Mouse (Mus musculus): Measurements from ENCODE around the gene Zfp382. TPM values are rescaled to one million over a fixed set of nuclear protein-coding genes. Genes with fewer than 3 reads are reported as not detected.

Zfp382 gene
- 0.92 and 1.9 TPM in 2 replicates for polyA plus RNA-seq (2012; rRNA removed)

DNA sequence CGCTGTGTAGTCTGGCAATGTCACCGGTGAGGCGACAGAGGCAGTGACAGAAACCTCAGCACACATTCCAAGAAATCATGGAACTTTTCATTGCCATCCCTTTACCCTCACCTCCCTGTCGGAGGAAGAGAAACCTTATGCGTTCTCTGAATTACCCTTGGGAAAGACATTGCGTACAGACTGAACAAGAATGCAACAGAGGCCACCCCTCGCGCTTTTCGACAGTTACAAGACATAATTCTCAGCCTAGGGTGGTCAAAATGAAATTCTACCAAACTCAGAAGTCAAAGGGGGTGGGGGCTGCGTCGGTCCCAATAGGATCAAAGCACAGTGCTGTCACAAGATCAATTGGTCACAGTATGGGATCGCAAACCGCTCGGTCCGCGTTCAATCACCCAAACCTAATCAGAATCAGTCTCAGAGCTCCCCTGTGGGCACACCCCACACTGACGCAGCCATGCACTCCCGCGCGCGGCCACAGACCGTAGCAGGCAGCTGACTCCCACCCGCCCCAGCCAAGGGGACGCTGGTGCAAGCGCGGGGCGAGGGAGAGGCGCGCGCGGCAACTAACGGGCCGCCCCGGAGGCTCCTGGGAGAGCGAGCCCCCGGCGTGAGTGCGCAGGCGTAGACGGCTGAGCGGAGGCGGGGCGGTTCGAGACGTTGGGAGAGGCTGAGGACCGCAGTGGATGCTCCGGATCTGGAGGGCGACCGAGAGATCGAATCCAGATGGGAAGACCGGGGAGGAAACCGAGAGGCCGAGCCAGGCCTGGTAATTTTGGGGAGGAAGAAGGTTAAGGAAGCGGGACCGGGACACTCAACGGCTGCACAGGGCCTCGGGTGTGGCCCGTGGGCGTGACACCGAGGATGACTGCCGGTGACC is at the start of gene Zfp382:
Zfp382 (plus strand) TSS at position 635 of the 880 bp plus-strand sequence.
- TF ChIP-seq CTCF (IDR thresholded peaks at IDR 0.05; ENCODE audit: extremely low read depth, insufficient read depth, insufficient read length, insufficient replicate concordance) (no peak), POLR2A (IDR thresholded peaks at IDR 0.05; ENCODE audit: low read depth, low read length) (peak; percentile 24; the same call in 1 of the 2 replicates)
- under 1% methylated on average over 61 of the region's 61 CpGs for WGBS
- Histone ChIP-seq H3K36me3 (ENCODE audit: control insufficient read depth, insufficient read depth, low read length) (no peaks in the 10 kb centered on the region), H3K27me3 (ENCODE audit: control insufficient read depth, insufficient read depth, low read length) (no peaks in the 10 kb centered on the region), H3K4me3 (ENCODE audit: extremely low read depth, insufficient read depth, insufficient read length) (peak within 1 kb of the TSS; percentile 77), H3K27ac (ENCODE audit: insufficient read depth, low read length) (peak within 1 kb of the TSS; percentile 53; the same call in 1 of the 2 replicates), H3K4me1 (ENCODE audit: control insufficient read depth, insufficient read depth, insufficient read length) (no peaks in the 10 kb centered on the region)
- peak; percentile 70 to 90 for DNase-seq (ENCODE audit: low read depth in 1 of 2, low spot score in 2 of 2)

DNA sequence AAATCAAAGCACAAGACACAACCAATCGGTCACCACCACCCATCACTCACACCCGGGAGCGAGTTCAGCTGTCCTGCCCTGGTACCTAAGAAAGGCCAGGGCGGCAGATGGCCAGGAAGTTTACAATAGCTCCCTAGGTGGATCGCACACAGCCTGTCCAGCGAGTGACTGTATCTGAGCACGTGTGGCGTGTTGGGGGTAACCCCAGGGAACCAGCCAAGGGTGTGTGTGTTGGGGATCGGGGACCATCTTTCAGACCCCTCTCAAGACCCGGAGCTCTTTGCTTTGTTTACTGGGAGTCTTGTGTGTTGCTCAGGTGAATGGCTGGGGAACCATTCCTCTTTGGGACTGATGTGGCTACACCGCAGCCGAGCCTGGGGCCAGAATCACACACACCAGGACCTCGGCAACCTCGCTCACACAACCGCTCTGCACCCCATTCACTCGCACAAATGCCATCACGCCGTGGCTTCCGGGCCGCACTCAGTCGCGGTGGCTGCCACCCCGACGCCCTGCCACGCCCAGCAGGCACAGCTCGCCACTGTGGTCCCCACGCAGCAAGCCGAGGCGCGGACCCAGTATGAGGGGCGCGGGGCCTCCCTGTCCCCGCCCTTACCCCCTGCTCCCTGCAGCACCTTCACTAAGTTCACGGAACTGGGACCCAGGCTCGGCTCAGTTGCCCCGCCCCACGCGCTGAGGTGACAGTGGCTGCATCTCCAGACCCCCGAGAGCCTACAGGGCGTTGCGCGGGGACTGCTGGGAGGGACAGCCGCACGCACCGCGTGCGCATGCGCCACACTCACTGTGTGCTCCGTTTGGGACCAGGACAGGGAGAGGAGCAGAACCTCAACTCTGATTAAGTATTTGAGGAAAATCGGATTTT is 49.4 kb upstream of the Zfp382 start, which contains the start of gene Zfp82:
Zfp82 (minus strand) TSS at position 755 of the 883 bp plus-strand sequence.
- TF ChIP-seq CTCF (IDR thresholded peaks at IDR 0.05; ENCODE audit: extremely low read depth, insufficient read depth, insufficient read length, insufficient replicate concordance) = no peak
- peak; percentile 52 for TF ChIP-seq POLR2A (IDR thresholded peaks at IDR 0.05; ENCODE audit: low read depth, low read length)
- H3K4me3 ChIP-seq (ENCODE audit: extremely low read depth, insufficient read depth, insufficient read length) = peak within 1 kb of the TSS; percentile 99
- H3K4me1 ChIP-seq (ENCODE audit: control insufficient read depth, insufficient read depth, insufficient read length) = peaks cover 2% of the 10 kb centered on the region; the same call in 1 of the 2 replicates
- H3K27me3 ChIP-seq (ENCODE audit: control insufficient read depth, insufficient read depth, low read length) = no peaks in the 10 kb centered on the region
- H3K27ac ChIP-seq (ENCODE audit: insufficient read depth, low read length) = peak within 1 kb of the TSS; percentile 86
- 1% methylated on average over 50 of the region's 50 CpGs for WGBS
- peak in 1 of 2 experiments; percentile 82 for DNase-seq (ENCODE audit: low read depth in 1 of 2, low spot score in 2 of 2)
- H3K36me3 ChIP-seq (ENCODE audit: control insufficient read depth, insufficient read depth, low read length) = peaks cover 5% of the 10 kb centered on the region

DNA sequence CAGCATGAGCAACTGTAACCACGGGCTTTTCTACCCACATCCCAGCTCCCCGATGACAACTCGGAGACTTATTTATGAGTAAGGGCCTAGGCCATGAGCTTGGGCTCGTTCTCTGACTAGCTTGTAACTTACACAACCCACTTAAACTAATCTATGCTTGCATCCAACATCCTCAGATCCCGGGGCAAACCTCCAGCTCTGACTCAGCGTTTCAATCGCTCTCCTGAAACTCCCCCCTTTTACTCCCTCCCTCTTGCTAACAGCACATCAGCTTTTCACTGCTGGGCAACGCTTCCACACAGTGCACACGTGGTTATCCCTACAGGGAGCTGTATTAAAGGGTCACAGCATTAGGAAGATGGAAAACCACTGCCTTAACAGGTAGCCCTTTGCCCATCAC is 35.2 kb upstream of the Zfp382 start:
- H3K27ac ChIP-seq (ENCODE audit: insufficient read depth, low read length) = no peak overlapping the region
- no peaks in the 10 kb centered on the region for H3K27me3 ChIP-seq (ENCODE audit: control insufficient read depth, insufficient read depth, low read length)
- DNase-seq (ENCODE audit: low read depth in 1 of 2, low spot score in 2 of 2) = no peak
- H3K4me1 ChIP-seq (ENCODE audit: control insufficient read depth, insufficient read depth, insufficient read length) = peaks cover 2% of the 10 kb centered on the region; the same call in 1 of the 2 replicates
- H3K36me3 ChIP-seq (ENCODE audit: control insufficient read depth, insufficient read depth, low read length) = peaks cover 3% of the 10 kb centered on the region
- no peak overlapping the region for H3K4me3 ChIP-seq (ENCODE audit: extremely low read depth, insufficient read depth, insufficient read length)
- WGBS = 62% methylated on average over 9 of the region's 9 CpGs
- TF ChIP-seq CTCF (IDR thresholded peaks at IDR 0.05; ENCODE audit: extremely low read depth, insufficient read depth, insufficient read length, insufficient replicate concordance) = no peak
- no peak for TF ChIP-seq POLR2A (IDR thresholded peaks at IDR 0.05; ENCODE audit: low read depth, low read length)

DNA sequence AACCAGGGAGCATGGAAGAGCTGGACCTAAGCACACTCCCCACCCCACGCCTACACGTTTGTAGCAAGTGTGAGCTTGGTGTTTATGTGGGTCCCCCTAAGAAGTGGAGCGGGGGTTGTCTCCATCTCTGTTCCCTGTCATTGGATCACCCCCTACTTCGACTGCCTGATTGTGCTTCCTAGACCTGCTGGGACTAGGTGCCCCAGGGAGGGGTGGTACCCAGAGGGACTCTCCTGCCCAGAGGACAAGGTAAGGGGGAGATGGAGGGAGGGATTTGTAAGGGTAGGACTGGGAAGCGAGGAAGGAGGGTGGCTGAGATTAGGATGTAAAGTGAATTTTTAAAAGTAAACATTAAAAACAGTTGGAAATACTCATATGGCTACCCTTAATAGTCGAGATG is 32.3 kb upstream of the Zfp382 start:
- no peaks in the 10 kb centered on the region for H3K27me3 ChIP-seq (ENCODE audit: control insufficient read depth, insufficient read depth, low read length)
- H3K27ac ChIP-seq (ENCODE audit: insufficient read depth, low read length) = no peak overlapping the region
- H3K36me3 ChIP-seq (ENCODE audit: control insufficient read depth, insufficient read depth, low read length) = peaks cover 3% of the 10 kb centered on the region
- WGBS = 35% methylated on average over 6 of the region's 6 CpGs
- DNase-seq (ENCODE audit: low read depth in 1 of 2, low spot score in 2 of 2) = no peak
- no peak for TF ChIP-seq CTCF (IDR thresholded peaks at IDR 0.05; ENCODE audit: extremely low read depth, insufficient read depth, insufficient read length, insufficient replicate concordance)
- TF ChIP-seq POLR2A (IDR thresholded peaks at IDR 0.05; ENCODE audit: low read depth, low read length) = no peak
- peaks cover 2% of the 10 kb centered on the region; the same call in 1 of the 2 replicates for H3K4me1 ChIP-seq (ENCODE audit: control insufficient read depth, insufficient read depth, insufficient read length)
- H3K4me3 ChIP-seq (ENCODE audit: extremely low read depth, insufficient read depth, insufficient read length) = no peak overlapping the region

DNA sequence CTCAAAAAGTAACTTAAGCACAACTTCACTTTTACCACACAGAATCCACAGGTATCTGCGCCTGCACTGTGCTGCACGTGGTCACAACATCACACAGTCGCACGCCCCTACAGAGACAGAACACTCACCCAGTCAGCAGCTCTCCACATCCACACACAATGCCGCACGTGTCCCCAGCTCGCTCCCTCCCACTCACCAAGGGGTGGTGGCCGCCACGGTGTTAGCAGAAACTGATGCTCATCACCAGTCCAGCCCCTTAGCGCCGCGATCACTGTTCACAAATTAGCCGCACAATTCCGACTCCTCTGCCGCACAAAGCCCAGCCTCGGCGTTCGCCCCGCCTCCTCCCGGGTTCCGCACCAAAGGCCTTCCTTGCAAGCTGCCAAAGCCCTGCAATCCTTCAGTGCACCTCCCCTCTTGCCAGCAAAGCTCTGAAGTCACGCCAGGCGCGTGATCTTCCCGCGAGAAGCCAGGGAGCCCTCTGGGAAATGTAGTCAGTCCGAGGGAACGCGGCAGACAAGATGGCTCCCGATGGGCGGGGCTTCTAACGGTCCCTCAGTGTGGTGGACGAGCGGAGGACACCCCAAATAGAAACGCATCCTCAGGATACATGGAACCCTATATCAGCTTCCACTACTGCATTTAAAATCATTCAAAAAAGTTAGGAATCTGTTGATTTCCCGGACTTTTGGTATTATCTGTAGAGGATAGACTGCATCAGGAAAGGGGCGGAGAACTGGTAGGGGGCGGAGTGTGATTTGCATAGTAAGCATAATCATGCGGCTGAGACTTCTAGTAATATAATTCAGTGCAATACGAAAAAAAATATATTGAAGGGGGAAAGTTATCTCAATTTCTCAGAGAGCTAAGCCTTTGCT is 31.4 kb upstream of the Zfp382 start, which contains the start of the genes Gm26920 and Zfp566:
Gm26920 (minus strand) TSS at position 319 of the 878 bp plus-strand sequence.
Zfp566 (minus strand) TSS at position 436 of the 878 bp plus-strand sequence.
- Histone ChIP-seq H3K4me1 (ENCODE audit: control insufficient read depth, insufficient read depth, insufficient read length) (peaks cover 2% of the 10 kb centered on the region; the same call in 1 of the 2 replicates), H3K4me3 (ENCODE audit: extremely low read depth, insufficient read depth, insufficient read length) (peak within 1 kb of the TSS; percentile 82), H3K36me3 (ENCODE audit: control insufficient read depth, insufficient read depth, low read length) (peaks cover 2% of the 10 kb centered on the region), H3K27me3 (ENCODE audit: control insufficient read depth, insufficient read depth, low read length) (no peaks in the 10 kb centered on the region), H3K27ac (ENCODE audit: insufficient read depth, low read length) (peak within 1 kb of the TSS; percentile 49)
- DNase-seq (ENCODE audit: low read depth in 1 of 2, low spot score in 2 of 2) = peak; percentile 94 to 97
- under 1% methylated on average over 40 of the region's 40 CpGs for WGBS
- TF ChIP-seq CTCF (IDR thresholded peaks at IDR 0.05; ENCODE audit: extremely low read depth, insufficient read depth, insufficient read length, insufficient replicate concordance) (no peak), POLR2A (IDR thresholded peaks at IDR 0.05; ENCODE audit: low read depth, low read length) (no peak)

All from spleen, adult 2 months (tissue).